Mouse (Mus musculus): ENCODE results near the gene Fbxl2.

DNA sequence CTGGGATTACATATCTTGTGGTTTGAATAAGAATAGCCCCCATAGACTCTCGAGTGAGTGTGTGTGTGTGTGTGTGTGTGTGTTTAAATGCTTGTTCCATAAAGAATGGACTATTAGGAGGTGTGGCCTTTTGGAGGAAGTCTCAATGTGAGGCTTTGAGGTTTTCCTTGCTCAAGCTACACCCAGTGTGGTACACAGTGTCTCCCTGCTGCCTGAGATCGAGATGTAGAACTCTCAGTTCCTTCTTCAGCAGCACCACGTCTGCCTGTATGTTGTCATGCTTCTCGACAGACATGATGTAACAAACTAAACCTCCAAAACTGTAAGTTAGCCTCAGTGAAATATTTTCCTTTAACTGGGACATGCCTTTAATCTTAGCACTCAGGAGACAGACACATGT is 117.4 kb downstream of the Fbxl2 start:
- no peak for TF ChIP-seq EP300 (IDR thresholded peaks at IDR 0.05; ENCODE audit: low read depth)
- no peak for TF ChIP-seq CTCF (IDR thresholded peaks at IDR 0.05; ENCODE audit: low read depth)

Data from heart, postnatal 0 days (tissue).